Mouse (Mus musculus) heart, embryonic 15.5 days (tissue): ENCODE measurements around the gene Iffo2. TPM values are rescaled to one million over a fixed set of nuclear protein-coding genes. Genes with fewer than 3 reads are reported as not detected.
"Not testable (repeated sequence)": the region's sequence is repeated elsewhere in the genome, so short reads cannot be mapped to it uniquely, and the experiment has no call there.

Experiments used
- ATAC-seq: fragments of 200-750 bp; cut with Nextera tagmentation; replicated peaks from 2 replicates; pipeline ENCODE4 v1.8.0; 2017; ENCODE audit warnings: low read depth, moderate TSS enrichment; ENCODE audit not compliant: insufficient number of reproducible peaks, insufficient read depth, low FRiP score
- H3K27ac ChIP-seq: fragments of 300-500 bp; sonication (generic); 2 replicates; pipeline ENCODE4 v1.5.1; 2015; ENCODE audit warnings: mild to moderate bottlenecking, inconsistent platforms
- H3K27me3 ChIP-seq: fragments of 300-500 bp; sonication (generic); 2 replicates; pipeline ENCODE4 v1.6.1; 2015; ENCODE audit warnings: inconsistent platforms
- H3K36me3 ChIP-seq: fragments of 300-500 bp; sonication (generic); 2 replicates; pipeline ENCODE4 v1.6.1; 2015; ENCODE audit warnings: mild to moderate bottlenecking, inconsistent platforms
- H3K4me1 ChIP-seq: fragments of 300-500 bp; sonication (generic); replicated peaks from 2 replicates; pipeline ENCODE4 v1.6.1; 2015; ENCODE audit warnings: inconsistent platforms
- H3K4me2 ChIP-seq: fragments of 300-500 bp; sonication (generic); 2 replicates; pipeline ENCODE4 v1.6.1; 2015; ENCODE audit warnings: inconsistent platforms, mild to moderate bottlenecking, moderate library complexity
- H3K4me3 ChIP-seq: fragments of 300-500 bp; sonication (generic); 2 replicates; pipeline ENCODE4 v1.5.1; 2015; ENCODE audit warnings: mild to moderate bottlenecking, inconsistent platforms
- H3K9ac ChIP-seq: fragments of 300-500 bp; sonication (generic); 2 replicates; pipeline ENCODE4 v1.6.1; 2015; ENCODE audit warnings: mild to moderate bottlenecking, inconsistent platforms
- H3K9me3 ChIP-seq: fragments of 300-500 bp; sonication (generic); replicated peaks from 2 replicates; pipeline ENCODE4 v1.6.1; 2016; ENCODE audit warnings: inconsistent platforms
- WGBS: fragments of 180-500 bp; shearing (Covaris S2); methylation state at CpG from one replicate; pipeline ENCODE4 v1.1.7; 2015; ENCODE audit warnings: mixed read lengths; 5-methylcytosine and 5-hydroxymethylcytosine counted together
- polyA plus RNA-seq: library from polyadenylated mRNA; unstranded; fragments of >200 nt; fragmentation: Nextera tagmentation; extraction: Ambion mirVana; gene quantifications from 2 replicates; pipeline ENCODE4 v1.2.1, GENCODE M21; 2015

Iffo2 gene
- 2.4 and 3.4 TPM in 2 replicates for polyA plus RNA-seq

GRCm38 (mm10) chr4:139530248-139530647 is at the start of gene Iffo2:
TSS of gene Iffo2 (plus strand) at chr4:139530548.
- not testable (repeated sequence) for H3K27ac ChIP-seq, H3K4me1 ChIP-seq, H3K9me3 ChIP-seq, H3K4me3 ChIP-seq, H3K4me2 ChIP-seq, ATAC-seq, H3K27me3 ChIP-seq, H3K36me3 ChIP-seq, H3K9ac ChIP-seq
- WGBS = 80% methylated on average over 5 of the region's 5 CpGs

- no peak overlapping the region for H3K4me3 ChIP-seq
- peaks cover 90% of the 10 kb centered on the region for H3K36me3 ChIP-seq
- peaks cover 12% of the 10 kb centered on the region; the same call in 1 of the 2 replicates for H3K4me1 ChIP-seq
- no peak overlapping the region for H3K9ac ChIP-seq
- 34% methylated on average over 1 of the region's 1 CpGs for WGBS
- ATAC-seq = peak; percentile 59; the same call in 1 of the 2 replicates
- H3K4me2 ChIP-seq = no peak overlapping the region
- peak overlapping the region; percentile 54 for H3K27ac ChIP-seq
- H3K27me3 ChIP-seq = no peaks in the 10 kb centered on the region
- H3K9me3 ChIP-seq = no peaks in the 10 kb centered on the region
These were observed 48.9 kb upstream of the Iffo2 start for GRCm38 (mm10) chr4:139481400-139481799.

- Histone ChIP-seq H3K4me3 (no peak overlapping the region), H3K9me3 (no peaks in the 10 kb centered on the region), H3K36me3 (peaks cover 89% of the 10 kb centered on the region), H3K4me2 (no peak overlapping the region), H3K9ac (no peak overlapping the region), H3K27ac (no peak overlapping the region), H3K4me1 (peaks cover 12% of the 10 kb centered on the region; the same call in 1 of the 2 replicates), H3K27me3 (no peaks in the 10 kb centered on the region)
- WGBS = 90% methylated on average over 8 of the region's 8 CpGs
- ATAC-seq = no peak
These were observed 46.8 kb upstream of the Iffo2 start for GRCm38 (mm10) chr4:139483461-139484105.

- Histone ChIP-seq H3K27ac (no peak overlapping the region), H3K4me2 (no peak overlapping the region), H3K27me3 (no peaks in the 10 kb centered on the region), H3K9ac (no peak overlapping the region), H3K36me3 (peaks cover 89% of the 10 kb centered on the region), H3K4me3 (no peak overlapping the region), H3K4me1 (peaks cover 12% of the 10 kb centered on the region; the same call in 1 of the 2 replicates), H3K9me3 (no peaks in the 10 kb centered on the region)
- no peak for ATAC-seq
- WGBS = 74% methylated on average over 7 of the region's 7 CpGs
These were observed 45.9 kb upstream of the Iffo2 start for GRCm38 (mm10) chr4:139484496-139484895.

- peaks cover 82% of the 10 kb centered on the region for H3K36me3 ChIP-seq
- ATAC-seq = no peak
These were observed 43.3 kb upstream of the Iffo2 start for GRCm38 (mm10) chr4:139487085-139487484.

GRCm38 (mm10) chr4:139488325-139488724 is 42.0 kb upstream of the Iffo2 start:
- Histone ChIP-seq H3K27ac (no peak overlapping the region), H3K4me2 (no peak overlapping the region), H3K4me1 (peaks cover 12% of the 10 kb centered on the region), H3K9me3 (no peaks in the 10 kb centered on the region), H3K27me3 (no peaks in the 10 kb centered on the region), H3K36me3 (peaks cover 70% of the 10 kb centered on the region), H3K4me3 (no peak overlapping the region), H3K9ac (no peak overlapping the region)
- 94% methylated on average over 5 of the region's 5 CpGs for WGBS
- no peak for ATAC-seq

More at GRCm38 (mm10) chr4:139487085-139487484, 43.3 kb upstream of the Iffo2 start:
- Histone ChIP-seq H3K9ac (no peak overlapping the region), H3K4me1 (peaks cover 4% of the 10 kb centered on the region; the same call in 1 of the 2 replicates), H3K27me3 (no peaks in the 10 kb centered on the region), H3K4me2 (no peak overlapping the region), H3K4me3 (no peak overlapping the region), H3K9me3 (no peaks in the 10 kb centered on the region), H3K27ac (no peak overlapping the region)
- 76% methylated on average over 10 of the region's 10 CpGs for WGBS

GRCm38 (mm10) chr4:139489946-139490345 is 40.4 kb upstream of the Iffo2 start:
- H3K4me2 ChIP-seq = no peak overlapping the region
- WGBS = 65% methylated on average over 1 of the region's 1 CpGs
- H3K27ac ChIP-seq = peak overlapping the region; percentile 22; the same call in 1 of the 2 replicates
- H3K9me3 ChIP-seq = no peaks in the 10 kb centered on the region
- no peak for ATAC-seq
- H3K9ac ChIP-seq = no peak overlapping the region
- H3K4me1 ChIP-seq = peaks cover 13% of the 10 kb centered on the region
- no peaks in the 10 kb centered on the region for H3K27me3 ChIP-seq
- no peak overlapping the region for H3K4me3 ChIP-seq
- H3K36me3 ChIP-seq = peaks cover 54% of the 10 kb centered on the region

- H3K4me3 ChIP-seq = no peak overlapping the region
- 55% methylated on average over 11 of the region's 11 CpGs for WGBS
- ATAC-seq = no peak
- H3K9me3 ChIP-seq = no peaks in the 10 kb centered on the region
- H3K4me2 ChIP-seq = no peak overlapping the region
- peak overlapping the region; percentile 22; the same call in 1 of the 2 replicates for H3K27ac ChIP-seq
- no peak overlapping the region for H3K9ac ChIP-seq
- H3K36me3 ChIP-seq = peaks cover 48% of the 10 kb centered on the region
- H3K27me3 ChIP-seq = no peaks in the 10 kb centered on the region
- H3K4me1 ChIP-seq = peaks cover 13% of the 10 kb centered on the region
These were observed 39.8 kb upstream of the Iffo2 start for GRCm38 (mm10) chr4:139490413-139491055.

GRCm38 (mm10) chr4:139491541-139492170 is 38.7 kb upstream of the Iffo2 start:
- Histone ChIP-seq H3K9ac (no peak overlapping the region), H3K36me3 (peaks cover 41% of the 10 kb centered on the region), H3K27me3 (no peaks in the 10 kb centered on the region), H3K4me3 (no peak overlapping the region), H3K4me1 (peaks cover 13% of the 10 kb centered on the region), H3K9me3 (no peaks in the 10 kb centered on the region), H3K27ac (no peak overlapping the region), H3K4me2 (no peak overlapping the region)
- 78% methylated on average over 5 of the region's 5 CpGs for WGBS
- no peak for ATAC-seq

GRCm38 (mm10) chr4:139492258-139492833 is 38.0 kb upstream of the Iffo2 start:
- H3K4me1 ChIP-seq = peaks cover 13% of the 10 kb centered on the region
- H3K9me3 ChIP-seq = no peaks in the 10 kb centered on the region
- no peak overlapping the region for H3K4me2 ChIP-seq
- WGBS = 30% methylated on average over 3 of the region's 3 CpGs
- no peak overlapping the region for H3K9ac ChIP-seq
- peaks cover 37% of the 10 kb centered on the region for H3K36me3 ChIP-seq
- ATAC-seq = no peak
- H3K4me3 ChIP-seq = no peak overlapping the region
- no peaks in the 10 kb centered on the region for H3K27me3 ChIP-seq
- no peak overlapping the region for H3K27ac ChIP-seq
